36 mouse cellular contexts compared by ENCODE assay signal in genomic region chr7:132616391-132616790, GRCm38 (mm10). TPM values are rescaled to one million over a fixed set of nuclear protein-coding genes. Genes with fewer than 3 reads are reported as not detected.
A peak's percentile ranks its signal among the peaks of the same experiment; 100 is the strongest.
DNase-seq lines count a peak whose midpoint lies in the region; ATAC-seq and TF ChIP-seq lines count a peak whose summit lies in the region.
"Had no signal": no experiment of that assay in that cellular context is flagged by ENCODE, and none has a peak within 500 bp of the region (broad histone marks: within the 10 kb centered on the region; RNA-seq: fewer than 3 reads in every experiment).

No protein-coding gene starts in this region.

- H3K4me1 ChIP-seq in liver, adult 2 months (ENCODE audit: control insufficient read depth, insufficient read depth, low read length): peaks cover 13% of the 10 kb centered on the region
- H3K4me1 ChIP-seq in liver, postnatal 0 days (ENCODE audit: insufficient read depth): no peaks in the 10 kb centered on the region
- H3K4me1 ChIP-seq in limb, embryonic 10.5 days: peaks cover 45% of the 10 kb centered on the region
- no peaks in the 10 kb centered on the region for H3K4me1 ChIP-seq in stomach, postnatal 0 days (replicated peaks; ENCODE audit: control insufficient read depth, insufficient read depth)
- H3K4me1 ChIP-seq: intestine, embryonic 15.5 days; midbrain, embryonic 15.5 days had no signal

- peaks cover 2% of the 10 kb centered on the region; the same call in 1 of the 2 replicates for H3K79me2 ChIP-seq in liver, adult 2 months (ENCODE audit: control insufficient read depth, insufficient read depth, low read length)

- no peak for TF ChIP-seq EP300 in liver, postnatal 0 days (IDR thresholded peaks at IDR 0.05; ENCODE audit: low read depth)
- no peak for TF ChIP-seq EP300 in stomach, postnatal 0 days (optimal IDR thresholded peaks at IDR 0.05)

- TF ChIP-seq CTCF in liver, adult 2 months (IDR thresholded peaks at IDR 0.05; ENCODE audit: low read depth, low read length): no peak
- TF ChIP-seq CTCF in liver, postnatal 0 days (IDR thresholded peaks at IDR 0.05; ENCODE audit: low read depth): no peak
- no peak for TF ChIP-seq CTCF in stomach, postnatal 0 days (IDR thresholded peaks at IDR 0.05; ENCODE audit: low read depth)

- no peaks in the 10 kb centered on the region for H3K27me3 ChIP-seq in liver, adult 2 months (ENCODE audit: control insufficient read depth, insufficient read depth, low read length)
- H3K27me3 ChIP-seq in liver, postnatal 0 days (ENCODE audit: insufficient read depth, low read length): no peaks in the 10 kb centered on the region
- H3K27me3 ChIP-seq in limb, embryonic 10.5 days (ENCODE audit: low read depth, poor library complexity, severe bottlenecking): no peaks in the 10 kb centered on the region
- H3K27me3 ChIP-seq in stomach, postnatal 0 days (ENCODE audit: control insufficient read depth, insufficient read depth, low read length): no peaks in the 10 kb centered on the region
- H3K27me3 ChIP-seq: CH12.LX; heart, embryonic 12.5 days; intestine, embryonic 15.5 days; limb, embryonic 15.5 days; lung, embryonic 15.5 days; midbrain, embryonic 15.5 days; neural tube, embryonic 12.5 days had no signal

- WGBS in liver, adult 2 months: 81% methylated on average over 6 of the region's 6 CpGs
- WGBS in liver, postnatal 0 days (ENCODE audit: insufficient replicate concordance): 74% methylated on average over 6 of the region's 6 CpGs
- WGBS in limb, embryonic 10.5 days: 7% methylated on average over 6 of the region's 6 CpGs
- 68% methylated on average over 6 of the region's 6 CpGs for WGBS in stomach, postnatal 0 days

- no peak overlapping the region for H3K4me2 ChIP-seq in liver, postnatal 0 days (ENCODE audit: low read depth, low read length)
- no peak overlapping the region for H3K4me2 ChIP-seq in stomach, postnatal 0 days (replicated peaks; ENCODE audit: low read depth)
- H3K4me2 ChIP-seq: heart, embryonic 12.5 days; intestine, embryonic 15.5 days; limb, embryonic 15.5 days; lung, embryonic 15.5 days; midbrain, embryonic 15.5 days; neural tube, embryonic 12.5 days had no signal

- peak; percentile 47 for DNase-seq in embryo, embryonic 10 days (ENCODE audit: low spot score)
- no peak for DNase-seq in embryo, embryonic 11 days
- DNase-seq in liver, adult 2 months (ENCODE audit: extremely low read depth, low read depth, low spot score): no peak
- DNase-seq in liver, postnatal 0 days: no peak
- peak; percentile 68 for DNase-seq in ES-CJ7 (ENCODE audit: low read depth, low spot score)
- peak; percentile 42 for DNase-seq in limb, embryonic 10.5 days (ENCODE audit: low spot score)
- DNase-seq in heart, adult 9 months (ENCODE audit: low spot score in 2 of 2): no peak
- DNase-seq in stomach, postnatal 0 days (ENCODE audit: low spot score): no peak
- DNase-seq: adrenal gland, adult 2 months; cerebellum, adult 8-10 months; cerebellum, postnatal 25 days; gastrocnemius, adult 2 months; gastrocnemius, postnatal 36 days; heart, adult 18-20 months; heart, postnatal 4 days; kidney, adult 8-10 months; kidney, postnatal 4 days; left cerebral cortex, postnatal 4 days; right cerebral cortex, postnatal 4 days; thymus, adult 2 months; thymus, postnatal 36 days had no signal

- H3K4me3 ChIP-seq in liver, adult 2 months (ENCODE audit: insufficient read depth, low read depth, low read length): no peak overlapping the region
- H3K4me3 ChIP-seq in liver, postnatal 0 days (ENCODE audit: low read depth, low read length): no peak overlapping the region
- no peak overlapping the region for H3K4me3 ChIP-seq in limb, embryonic 10.5 days
- no peak overlapping the region for H3K4me3 ChIP-seq in stomach, postnatal 0 days (ENCODE audit: low read depth, low read length)
- H3K4me3 ChIP-seq: gastrocnemius, adult 2 months; heart, embryonic 12.5 days; intestine, embryonic 15.5 days; limb, embryonic 15.5 days; lung, embryonic 15.5 days; midbrain, embryonic 15.5 days; neural tube, embryonic 12.5 days had no signal

- peak overlapping the region; percentile 70 for H3K27ac ChIP-seq in liver, adult 2 months (replicated peaks; ENCODE audit: insufficient read depth, low read depth, low read length)
- no peak overlapping the region for H3K27ac ChIP-seq in liver, postnatal 0 days (ENCODE audit: low read depth)
- H3K27ac ChIP-seq in limb, embryonic 10.5 days: peak overlapping the region; percentile 28; the same call in 1 of the 2 replicates
- H3K27ac ChIP-seq in stomach, postnatal 0 days (replicated peaks): no peak overlapping the region
- H3K27ac ChIP-seq: gastrocnemius, adult 2 months; hindbrain, postnatal 0 days; intestine, embryonic 15.5 days; kidney, postnatal 0 days; limb, embryonic 15.5 days; liver, embryonic 14.5 days; lung, embryonic 15.5 days; midbrain, embryonic 15.5 days; neural tube, embryonic 12.5 days had no signal

- ATAC-seq in liver, postnatal 0 days: no peak
- no peak for ATAC-seq in stomach, postnatal 0 days (ENCODE audit: low FRiP score, low TSS enrichment)
- ATAC-seq: activated CD4-positive, CD25-positive, alpha-beta regulatory T cell, adult 4 months; forebrain, embryonic 14.5 days; hindbrain, postnatal 0 days; intestine, embryonic 15.5 days; midbrain, embryonic 15.5 days had no signal

- no peak overlapping the region for H3K9ac ChIP-seq in liver, adult 2 months (ENCODE audit: low read depth, low read length)
- no peak overlapping the region for H3K9ac ChIP-seq in liver, postnatal 0 days (replicated peaks)
- no peak overlapping the region for H3K9ac ChIP-seq in stomach, postnatal 0 days (ENCODE audit: low read length)
- H3K9ac ChIP-seq: heart, embryonic 12.5 days; intestine, embryonic 15.5 days; limb, embryonic 15.5 days; liver, embryonic 14.5 days; lung, embryonic 15.5 days; midbrain, embryonic 15.5 days; neural tube, embryonic 12.5 days had no signal

- no peaks in the 10 kb centered on the region for H3K36me3 ChIP-seq in liver, adult 2 months (ENCODE audit: control insufficient read depth, insufficient read depth, low read length)
- no peaks in the 10 kb centered on the region for H3K36me3 ChIP-seq in liver, postnatal 0 days (replicated peaks; ENCODE audit: insufficient read depth, low read length)
- H3K36me3 ChIP-seq in limb, embryonic 10.5 days: no peaks in the 10 kb centered on the region
- H3K36me3 ChIP-seq in stomach, postnatal 0 days (ENCODE audit: control insufficient read depth, insufficient read depth, low read length): no peaks in the 10 kb centered on the region
- H3K36me3 ChIP-seq: heart, embryonic 12.5 days; intestine, embryonic 15.5 days; limb, embryonic 15.5 days; lung, embryonic 15.5 days; midbrain, embryonic 15.5 days; neural tube, embryonic 12.5 days had no signal

- TF ChIP-seq POLR2A in liver, adult 2 months (IDR thresholded peaks at IDR 0.05; ENCODE audit: extremely low read depth, insufficient read depth, low read length): no peak

- H3K9me3 ChIP-seq in liver, postnatal 0 days (ENCODE audit: low read length): no peaks in the 10 kb centered on the region
- H3K9me3 ChIP-seq in limb, embryonic 10.5 days (replicated peaks): no peaks in the 10 kb centered on the region
- H3K9me3 ChIP-seq in stomach, postnatal 0 days (ENCODE audit: control insufficient read depth, low read length): no peaks in the 10 kb centered on the region
- H3K9me3 ChIP-seq: heart, embryonic 12.5 days; intestine, embryonic 15.5 days; limb, embryonic 15.5 days; lung, embryonic 15.5 days; midbrain, embryonic 15.5 days; neural tube, embryonic 12.5 days had no signal

RNA-seq across cellular contexts. Expression of gene Lhpp, which starts 6.0 kb away (rescaled TPM):
- total RNA-seq in liver, adult 2 months (2014; rRNA removed): 55.4 and 60.2 TPM in 2 replicates
- polyA plus RNA-seq in liver, adult 2 months (2012; rRNA removed): 137 and 166 TPM in 2 replicates
- polyA plus RNA-seq in liver, postnatal 0 days (2015; fragmentation: Nextera tagmentation; extraction: Ambion mirVana): 9.0 and 10.4 TPM in 2 replicates
- polyA plus RNA-seq in limb, embryonic 10.5 days (2016; fragmentation: Nextera tagmentation; extraction: Ambion mirVana): 20.1 and 28.0 TPM in 2 replicates
- polyA plus RNA-seq in stomach, postnatal 0 days (2015; fragmentation: Nextera tagmentation; extraction: Ambion mirVana): 8.0 and 9.3 TPM in 2 replicates

RNA-seq across cellular contexts. Expression of gene Nkx1-2, which starts 17.0 kb away (rescaled TPM):
- not detected in 2 replicates for total RNA-seq in liver, adult 2 months (2014; rRNA removed)
- polyA plus RNA-seq in liver, adult 2 months (2012; rRNA removed): 0.04 TPM in 1 of 2 replicates, not detected in the other
- polyA plus RNA-seq in liver, postnatal 0 days (2015; fragmentation: Nextera tagmentation; extraction: Ambion mirVana): not detected in 2 replicates
- polyA plus RNA-seq in limb, embryonic 10.5 days (2016; fragmentation: Nextera tagmentation; extraction: Ambion mirVana): 0.09 TPM in 1 of 2 replicates, not detected in the other
- not detected in 2 replicates for polyA plus RNA-seq in stomach, postnatal 0 days (2015; fragmentation: Nextera tagmentation; extraction: Ambion mirVana)
- total RNA-seq: adrenal gland, adult 2 months; gastrocnemius, adult 2 months; gastrocnemius, postnatal 36 days; heart, adult 18-20 months; heart, postnatal 4 days; hindbrain, postnatal 0 days; left cerebral cortex, postnatal 4 days; megakaryocyte progenitor cell, adult 5-6 weeks had no signal
- polyA plus RNA-seq: activated CD4-positive, CD25-positive, alpha-beta regulatory T cell, adult 4 months; adrenal gland, adult 2 months; C2C12; forebrain, embryonic 14.5 days; heart, embryonic 12.5 days; heart, postnatal 0 days; lung, embryonic 15.5 days had no signal

RNA-seq across cellular contexts. Expression of gene Oat, which starts 40.2 kb away (rescaled TPM):
- 1,118 and 1,626 TPM in 2 replicates for total RNA-seq in liver, adult 2 months (2014; rRNA removed)
- 1,069 and 1,820 TPM in 2 replicates for polyA plus RNA-seq in liver, adult 2 months (2012; rRNA removed)
- polyA plus RNA-seq in liver, postnatal 0 days (2015; fragmentation: Nextera tagmentation; extraction: Ambion mirVana): 43.8 and 44.6 TPM in 2 replicates
- polyA plus RNA-seq in limb, embryonic 10.5 days (2016; fragmentation: Nextera tagmentation; extraction: Ambion mirVana): 126 TPM in 2 replicates
- 139 and 155 TPM in 2 replicates for polyA plus RNA-seq in stomach, postnatal 0 days (2015; fragmentation: Nextera tagmentation; extraction: Ambion mirVana)

Comparison
In these comparisons a context has a peak if more than half of its experiments do, and no peak if none do; other contexts are left out.
1. DNase-seq: peak in embryo, embryonic 10 days (single experiment), ES-CJ7 (single experiment) and limb, embryonic 10.5 days (single experiment); none in embryo, embryonic 11 days (single experiment), liver, adult 2 months (single experiment), liver, postnatal 0 days (single experiment), heart, adult 9 months (0 of 2) and stomach, postnatal 0 days (single experiment).
2. H3K27ac ChIP-seq: peak in liver, adult 2 months (single experiment) and limb, embryonic 10.5 days (single experiment); none in liver, postnatal 0 days (single experiment) and stomach, postnatal 0 days (single experiment).